Mouse (Mus musculus): Measurements from ENCODE around the gene Baz2a. TPM values are rescaled to one million over a fixed set of nuclear protein-coding genes. Genes with fewer than 3 reads are reported as not detected.
"Not testable (repeated sequence)": the region's sequence is repeated elsewhere in the genome, so short reads cannot be mapped to it uniquely, and the experiment has no call there.

The Baz2a gene
- polyA plus RNA-seq, 1 experiment from 2014 or later, result 17.1 TPM

DNA sequence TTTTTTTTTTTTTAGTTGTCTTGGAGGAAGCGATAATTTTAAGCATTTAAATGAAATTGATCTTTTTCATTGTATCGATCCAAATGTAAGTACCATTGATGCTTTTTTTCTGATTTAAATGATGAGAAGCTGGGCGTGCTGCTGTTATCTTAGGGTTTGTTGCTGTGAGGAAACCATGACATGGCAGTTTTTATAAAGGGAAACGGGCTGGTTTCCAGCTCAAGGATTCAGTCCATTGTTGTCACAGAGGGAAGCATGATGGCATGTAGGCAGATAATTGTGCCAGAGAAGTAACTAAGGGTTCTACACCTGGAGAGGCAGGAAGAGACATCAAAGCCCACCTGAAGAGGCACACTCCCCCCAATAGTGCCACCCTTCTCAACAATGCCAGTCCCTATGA, 22.2 kb upstream of the Baz2a start:
- H3K4me3 ChIP-seq (ENCODE audit: low read depth, low read length), result no peak overlapping the region

DNA sequence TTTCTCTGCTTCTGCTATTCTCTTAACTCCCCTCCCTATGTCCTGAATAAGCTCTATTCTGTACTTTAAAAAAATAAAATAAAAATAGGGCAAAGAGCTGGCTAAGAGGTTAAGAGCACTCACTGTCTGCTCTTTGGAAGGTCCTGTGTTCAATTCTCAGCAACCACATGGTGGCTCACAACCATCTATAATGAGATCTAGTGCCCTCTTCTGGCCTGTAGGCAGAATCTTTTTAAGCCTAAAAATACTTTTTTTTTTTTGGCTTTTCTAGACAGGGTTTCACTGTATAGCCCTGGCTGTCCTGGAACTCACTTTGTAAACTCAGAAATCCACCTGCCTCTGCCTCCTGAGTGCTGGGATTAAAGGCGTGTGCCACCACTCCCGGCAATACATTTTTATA, 20.9 kb upstream of the Baz2a start:
- not testable (repeated sequence) for ATAC-seq (ENCODE audit: insufficient number of reproducible peaks, low FRiP score, low TSS enrichment, low read depth)
- H3K36me3 ChIP-seq (ENCODE audit: control insufficient read depth, insufficient read depth, low read length), result peaks cover 37% of the 10 kb centered on the region

More for the DNA sequence above, 22.2 kb upstream of the Baz2a start:
- whole genome bisulfite sequencing, result 95% methylated on average over 4 of the region's 4 CpGs
- Histone ChIP-seq H3K9me3 (ENCODE audit: control insufficient read depth, low read length) (no peaks in the 10 kb centered on the region), H3K36me3 (ENCODE audit: control insufficient read depth, insufficient read depth, low read length) (peaks cover 37% of the 10 kb centered on the region), H3K4me1 (ENCODE audit: control insufficient read depth, insufficient read depth, low read length) (no peaks in the 10 kb centered on the region), H3K9ac (ENCODE audit: low read length) (no peak overlapping the region), H3K4me2 (ENCODE audit: low read depth, severe bottlenecking) (no peak overlapping the region), H3K27ac (replicated peaks; ENCODE audit: low read depth, low read length) (no peak overlapping the region), H3K27me3 (ENCODE audit: control insufficient read depth, insufficient read depth, low read length) (no peaks in the 10 kb centered on the region)
- ATAC-seq (ENCODE audit: insufficient number of reproducible peaks, low FRiP score, low TSS enrichment, low read depth), result no peak
- DNase-seq (ENCODE audit: low spot score), result no peak

DNA sequence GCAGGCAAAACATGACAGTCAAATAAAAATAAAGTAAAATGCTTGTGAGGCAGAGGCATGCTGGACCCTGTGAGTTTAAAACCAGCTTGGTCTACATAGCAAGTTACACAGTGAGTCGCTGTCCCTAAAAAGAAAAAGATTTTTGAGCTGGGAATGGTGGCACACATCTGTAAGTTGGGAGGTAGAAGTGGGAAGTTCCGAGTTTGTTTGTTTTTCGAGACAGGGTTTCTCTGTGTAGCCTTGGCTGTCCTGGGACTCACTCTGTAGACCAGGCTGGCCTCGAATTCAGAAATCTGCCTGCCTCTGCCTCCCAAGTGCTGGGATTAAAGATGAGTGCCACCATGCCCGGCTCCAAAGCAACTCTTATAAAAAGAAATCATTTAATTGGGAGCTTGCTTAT, 13.1 kb upstream of the Baz2a start:
- ATAC-seq (ENCODE audit: insufficient number of reproducible peaks, low FRiP score, low TSS enrichment, low read depth); H3K9me3 ChIP-seq (ENCODE audit: control insufficient read depth, low read length); H3K27ac ChIP-seq (replicated peaks; ENCODE audit: low read depth, low read length); H3K4me2 ChIP-seq (ENCODE audit: low read depth, severe bottlenecking); H3K27me3 ChIP-seq (ENCODE audit: control insufficient read depth, insufficient read depth, low read length); DNase-seq (ENCODE audit: low spot score); H3K4me3 ChIP-seq (ENCODE audit: low read depth, low read length); H3K9ac ChIP-seq (ENCODE audit: low read length); H3K4me1 ChIP-seq (ENCODE audit: control insufficient read depth, insufficient read depth, low read length); H3K36me3 ChIP-seq (ENCODE audit: control insufficient read depth, insufficient read depth, low read length): not testable (repeated sequence)
- WGBS, result 81% methylated on average over 5 of the region's 5 CpGs

More for the DNA sequence above, 20.9 kb upstream of the Baz2a start:
- not testable (repeated sequence) for H3K4me2 ChIP-seq (ENCODE audit: low read depth, severe bottlenecking); H3K9ac ChIP-seq (ENCODE audit: low read length); H3K4me1 ChIP-seq (ENCODE audit: control insufficient read depth, insufficient read depth, low read length); H3K27me3 ChIP-seq (ENCODE audit: control insufficient read depth, insufficient read depth, low read length); H3K4me3 ChIP-seq (ENCODE audit: low read depth, low read length); DNase-seq (ENCODE audit: low spot score); H3K27ac ChIP-seq (replicated peaks; ENCODE audit: low read depth, low read length); H3K9me3 ChIP-seq (ENCODE audit: control insufficient read depth, low read length)
- 92% methylated on average over 2 of the region's 2 CpGs for WGBS

DNA sequence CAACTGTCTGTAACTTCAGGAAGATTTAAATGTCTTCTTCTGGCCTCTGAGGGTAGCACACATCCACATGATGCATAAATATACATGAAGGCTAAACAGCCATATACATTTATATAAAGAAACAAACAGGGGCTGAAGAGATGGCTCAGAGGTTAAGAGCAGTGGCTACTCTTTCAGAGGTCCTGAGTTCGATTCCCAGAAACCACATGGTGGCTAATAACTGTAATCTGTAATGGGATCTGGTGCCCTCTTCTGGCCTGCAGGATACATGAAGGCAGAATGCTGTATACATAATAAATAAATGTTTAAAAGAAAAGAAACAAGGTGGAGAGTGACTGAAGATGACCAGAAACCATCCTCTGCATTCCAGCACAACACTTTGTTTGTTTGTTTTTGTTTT, 10.9 kb upstream of the Baz2a start:
- Histone ChIP-seq H3K27ac (replicated peaks; ENCODE audit: low read depth, low read length) (no peak overlapping the region), H3K9ac (ENCODE audit: low read length) (no peak overlapping the region), H3K9me3 (ENCODE audit: control insufficient read depth, low read length) (no peaks in the 10 kb centered on the region), H3K4me3 (ENCODE audit: low read depth, low read length) (no peak overlapping the region), H3K4me2 (ENCODE audit: low read depth, severe bottlenecking) (no peak overlapping the region), H3K36me3 (ENCODE audit: control insufficient read depth, insufficient read depth, low read length) (peaks cover 14% of the 10 kb centered on the region), H3K27me3 (ENCODE audit: control insufficient read depth, insufficient read depth, low read length) (no peaks in the 10 kb centered on the region), H3K4me1 (ENCODE audit: control insufficient read depth, insufficient read depth, low read length) (0 out of 2 replicates have a peak, but pooled peaks cover 2% of the 10 kb centered on the region)
- ATAC-seq (ENCODE audit: insufficient number of reproducible peaks, low FRiP score, low TSS enrichment, low read depth) (no peak), DNase-seq (ENCODE audit: low spot score) (no peak)
- WGBS, result 90% methylated on average over 1 of the region's 1 CpGs

DNA sequence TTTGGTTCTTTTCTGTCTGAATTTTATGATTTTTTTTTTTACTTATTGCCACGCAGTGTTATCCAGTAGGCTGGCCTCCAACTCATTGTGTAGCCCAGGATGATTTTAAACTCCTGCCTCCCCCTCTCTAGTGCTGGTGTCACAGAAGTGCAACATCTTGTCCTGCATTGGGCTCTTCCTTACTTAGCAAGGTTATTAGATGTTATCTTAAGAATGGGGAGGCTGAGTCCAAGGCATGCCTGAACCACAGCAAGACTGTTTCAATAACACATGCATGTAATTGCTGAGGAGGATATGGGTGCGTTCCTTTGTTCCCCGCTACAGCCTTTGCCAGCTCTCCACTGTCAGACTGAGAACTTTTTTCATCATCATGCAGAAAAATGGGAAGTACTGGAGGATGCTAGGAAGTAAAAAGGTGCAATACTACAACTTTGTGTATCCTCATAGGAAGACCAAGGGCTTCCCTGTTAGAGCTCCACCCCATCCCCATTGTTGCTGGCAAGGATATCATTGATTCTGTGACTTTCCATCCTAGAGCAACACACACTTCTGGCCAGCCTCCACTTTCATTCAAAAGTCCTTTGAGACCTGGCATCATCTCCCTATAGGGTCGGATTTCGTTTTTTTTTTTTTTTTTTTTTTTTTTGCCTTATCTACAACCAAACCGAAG, 9.4 kb upstream of the Baz2a start:
- WGBS, result 63% methylated on average over 6 of the region's 6 CpGs
- Histone ChIP-seq H3K9ac (ENCODE audit: low read length) (no peak overlapping the region; the same call in 1 of the 2 replicates), H3K27me3 (ENCODE audit: control insufficient read depth, insufficient read depth, low read length) (no peaks in the 10 kb centered on the region), H3K4me2 (ENCODE audit: low read depth, severe bottlenecking) (peak overlapping the region; percentile 51), H3K27ac (replicated peaks; ENCODE audit: low read depth, low read length) (no peak overlapping the region), H3K9me3 (ENCODE audit: control insufficient read depth, low read length) (no peaks in the 10 kb centered on the region), H3K4me3 (ENCODE audit: low read depth, low read length) (peak overlapping the region; percentile 99), H3K4me1 (ENCODE audit: control insufficient read depth, insufficient read depth, low read length) (0 out of 2 replicates have a peak, but pooled peaks cover 2% of the 10 kb centered on the region), H3K36me3 (ENCODE audit: control insufficient read depth, insufficient read depth, low read length) (peaks cover 22% of the 10 kb centered on the region)
- ATAC-seq (ENCODE audit: insufficient number of reproducible peaks, low FRiP score, low TSS enrichment, low read depth), result no peak
- DNase-seq (ENCODE audit: low spot score), result no peak

DNA sequence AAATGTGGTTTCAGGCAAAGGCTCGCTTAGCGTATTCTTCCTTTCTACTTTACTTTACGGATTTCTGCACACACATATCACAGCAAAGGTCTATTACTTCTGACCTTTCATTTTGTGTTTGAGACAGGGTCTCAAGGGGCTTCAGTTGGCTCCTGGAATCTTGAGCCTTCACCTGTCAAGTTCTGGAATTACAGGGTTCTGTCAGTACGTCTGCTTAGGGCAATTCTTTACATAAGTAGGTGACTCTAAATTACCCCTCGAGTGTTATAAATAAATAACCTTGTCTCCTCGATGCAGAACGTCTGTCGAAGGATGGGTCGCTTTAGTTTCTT, 8.9 kb upstream of the Baz2a start:
- 0 out of 2 replicates have a peak, but pooled peaks cover 2% of the 10 kb centered on the region for H3K4me1 ChIP-seq (ENCODE audit: control insufficient read depth, insufficient read depth, low read length)
- peak overlapping the region; percentile 51 for H3K4me2 ChIP-seq (ENCODE audit: low read depth, severe bottlenecking)
- peak overlapping the region; percentile 56 for H3K9ac ChIP-seq (ENCODE audit: low read length)
- H3K4me3 ChIP-seq (ENCODE audit: low read depth, low read length), result peak overlapping the region; percentile 99
- ATAC-seq (ENCODE audit: insufficient number of reproducible peaks, low FRiP score, low TSS enrichment, low read depth) (no peak), DNase-seq (ENCODE audit: low spot score) (no peak)
- no peaks in the 10 kb centered on the region for H3K27me3 ChIP-seq (ENCODE audit: control insufficient read depth, insufficient read depth, low read length)
- WGBS, result 17% methylated on average over 9 of the region's 9 CpGs
- H3K36me3 ChIP-seq (ENCODE audit: control insufficient read depth, insufficient read depth, low read length), result peaks cover 22% of the 10 kb centered on the region
- no peak overlapping the region for H3K27ac ChIP-seq (replicated peaks; ENCODE audit: low read depth, low read length)
- H3K9me3 ChIP-seq (ENCODE audit: control insufficient read depth, low read length), result no peaks in the 10 kb centered on the region

DNA sequence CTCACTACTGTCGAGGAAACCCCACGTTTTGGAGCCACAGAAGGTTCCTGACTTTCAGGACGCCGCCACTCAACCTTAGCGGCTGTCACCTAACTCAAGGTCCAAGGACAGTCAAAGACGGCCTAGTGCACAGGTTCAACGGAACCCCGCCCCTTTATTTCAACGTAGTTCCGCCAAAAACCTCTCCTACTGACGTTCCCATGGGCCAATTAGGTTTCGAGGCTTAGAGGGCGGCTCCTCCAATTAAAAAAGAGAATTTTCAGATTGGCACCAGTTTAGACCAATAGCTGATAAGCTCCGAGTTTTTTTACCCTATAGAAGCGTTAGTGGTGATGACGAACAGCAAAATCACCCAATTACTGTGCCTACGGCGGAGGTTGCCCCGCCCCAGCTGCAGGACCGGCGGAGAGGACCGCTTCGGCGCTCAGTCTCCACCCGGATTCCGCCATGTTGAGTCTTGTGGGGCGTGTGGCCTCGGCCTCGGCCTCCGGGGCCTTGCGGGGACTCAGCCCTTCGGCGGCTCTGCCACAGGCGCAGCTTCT, 8.4 kb upstream of the Baz2a start, which contains the start of gene Atp5b:
TSS of gene Atp5b (plus strand) at position 394 of the 542 bp plus-strand sequence.
- H3K27ac ChIP-seq (replicated peaks; ENCODE audit: low read depth, low read length), result no peak within 1 kb of the TSS; the same call in 1 of the 2 replicates
- H3K4me1 ChIP-seq (ENCODE audit: control insufficient read depth, insufficient read depth, low read length), result 0 out of 2 replicates have a peak, but pooled peaks cover 2% of the 10 kb centered on the region
- peak within 1 kb of the TSS; percentile 99 for H3K4me3 ChIP-seq (ENCODE audit: low read depth, low read length)
- ATAC-seq (ENCODE audit: insufficient number of reproducible peaks, low FRiP score, low TSS enrichment, low read depth) (peak; percentile 97), DNase-seq (ENCODE audit: low spot score) (peak; percentile 95)
- peak within 1 kb of the TSS; percentile 98 for H3K9ac ChIP-seq (ENCODE audit: low read length)
- under 1% methylated on average over 34 of the region's 34 CpGs for WGBS
- H3K9me3 ChIP-seq (ENCODE audit: control insufficient read depth, low read length), result no peaks in the 10 kb centered on the region
- peak within 1 kb of the TSS; percentile 85 for H3K4me2 ChIP-seq (ENCODE audit: low read depth, severe bottlenecking)
- no peaks in the 10 kb centered on the region for H3K27me3 ChIP-seq (ENCODE audit: control insufficient read depth, insufficient read depth, low read length)
- peaks cover 26% of the 10 kb centered on the region for H3K36me3 ChIP-seq (ENCODE audit: control insufficient read depth, insufficient read depth, low read length)

DNA sequence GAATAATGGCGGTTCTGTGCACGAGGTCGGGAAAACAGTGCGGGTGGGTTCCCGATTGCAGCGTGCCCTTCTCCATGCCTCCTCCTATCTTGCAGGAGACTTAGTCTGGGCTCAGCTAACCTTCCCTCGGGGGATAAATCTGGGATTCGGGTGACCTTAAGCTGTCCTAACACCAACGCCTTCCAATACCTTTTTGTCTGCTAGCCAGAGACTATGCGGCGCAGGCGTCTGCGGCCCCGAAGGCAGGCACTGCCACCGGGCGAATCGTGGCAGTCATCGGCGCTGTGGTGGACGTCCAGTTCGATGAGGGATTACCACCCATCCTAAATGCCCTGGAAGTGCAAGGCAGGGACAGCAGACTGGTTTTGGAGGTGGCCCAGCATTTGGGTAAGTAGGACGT, 7.7 kb upstream of the Baz2a start:
- under 1% methylated on average over 22 of the region's 22 CpGs for WGBS
- Histone ChIP-seq H3K27ac (replicated peaks; ENCODE audit: low read depth, low read length) (no peak overlapping the region; the same call in 1 of the 2 replicates), H3K36me3 (ENCODE audit: control insufficient read depth, insufficient read depth, low read length) (peaks cover 33% of the 10 kb centered on the region), H3K27me3 (ENCODE audit: control insufficient read depth, insufficient read depth, low read length) (no peaks in the 10 kb centered on the region), H3K4me1 (ENCODE audit: control insufficient read depth, insufficient read depth, low read length) (0 out of 2 replicates have a peak, but pooled peaks cover 2% of the 10 kb centered on the region), H3K9ac (ENCODE audit: low read length) (peak overlapping the region; percentile 98), H3K4me2 (ENCODE audit: low read depth, severe bottlenecking) (peak overlapping the region; percentile 85), H3K4me3 (ENCODE audit: low read depth, low read length) (peak overlapping the region; percentile 99), H3K9me3 (ENCODE audit: control insufficient read depth, low read length) (no peaks in the 10 kb centered on the region)
- ATAC-seq (ENCODE audit: insufficient number of reproducible peaks, low FRiP score, low TSS enrichment, low read depth) (no peak), DNase-seq (ENCODE audit: low spot score) (no peak)
